Mouse (Mus musculus): Measurements from ENCODE around the gene Smurf1. TPM values are rescaled to one million over a fixed set of nuclear protein-coding genes. Genes with fewer than 3 reads are reported as not detected.

Smurf1 gene
- polyA plus RNA-seq (2015; fragmentation: Nextera tagmentation; extraction: Ambion mirVana), result 28.2 and 28.4 TPM in 2 replicates

- peak within 1 kb of the TSS; percentile 78 for H3K4me3 ChIP-seq
- H3K9ac ChIP-seq, result peak within 1 kb of the TSS; percentile 97
- H3K27ac ChIP-seq, result peak within 1 kb of the TSS; percentile 91
- H3K4me2 ChIP-seq, result peak within 1 kb of the TSS; percentile 58
- no peaks in the 10 kb centered on the region for H3K9me3 ChIP-seq
- no peaks in the 10 kb centered on the region for H3K36me3 ChIP-seq
- peaks cover 12% of the 10 kb centered on the region for H3K27me3 ChIP-seq
- H3K4me1 ChIP-seq (replicated peaks), result peaks cover 46% of the 10 kb centered on the region
- ATAC-seq (ENCODE audit: low FRiP score), result peak; percentile 75
- under 1% methylated on average over 88 of the region's 89 CpGs for WGBS
These were observed at the start of gene Smurf1 for GRCm38 (mm10) chr5:144965639-144966351. Smurf1 (minus strand) TSS chr5:144965847.

- 87% methylated on average over 1 of the region's 1 CpGs for WGBS
- no peak for ATAC-seq (ENCODE audit: low FRiP score)
- Histone ChIP-seq H3K27ac (no peak overlapping the region), H3K36me3 (no peaks in the 10 kb centered on the region), H3K4me3 (no peak overlapping the region), H3K4me1 (replicated peaks) (no peaks in the 10 kb centered on the region), H3K9ac (no peak overlapping the region), H3K27me3 (no peaks in the 10 kb centered on the region), H3K9me3 (no peaks in the 10 kb centered on the region), H3K4me2 (no peak overlapping the region)
These were observed 48.6 kb upstream of the Smurf1 start for GRCm38 (mm10) chr5:145014278-145014677.

GRCm38 (mm10) chr5:145008878-145009659 lies 43.4 kb upstream of the Smurf1 start:
- Histone ChIP-seq H3K4me2 (no peak overlapping the region), H3K36me3 (no peaks in the 10 kb centered on the region), H3K9me3 (no peaks in the 10 kb centered on the region), H3K27me3 (no peaks in the 10 kb centered on the region), H3K4me1 (replicated peaks) (no peaks in the 10 kb centered on the region), H3K4me3 (no peak overlapping the region), H3K9ac (no peak overlapping the region), H3K27ac (no peak overlapping the region)
- ATAC-seq (ENCODE audit: low FRiP score), result no peak
- 91% methylated on average over 15 of the region's 15 CpGs for WGBS

- no peak for ATAC-seq (ENCODE audit: low FRiP score)
- H3K9me3 ChIP-seq, result no peaks in the 10 kb centered on the region
- 84% methylated on average over 6 of the region's 6 CpGs for WGBS
- H3K36me3 ChIP-seq, result no peaks in the 10 kb centered on the region
- H3K9ac ChIP-seq, result no peak overlapping the region
- no peaks in the 10 kb centered on the region for H3K4me1 ChIP-seq (replicated peaks)
- no peak overlapping the region for H3K27ac ChIP-seq
- no peaks in the 10 kb centered on the region for H3K27me3 ChIP-seq
- no peak overlapping the region for H3K4me3 ChIP-seq
- no peak overlapping the region for H3K4me2 ChIP-seq
These were observed 39.9 kb upstream of the Smurf1 start for GRCm38 (mm10) chr5:145005596-145005995.

GRCm38 (mm10) chr5:145004495-145004894 lies 38.8 kb upstream of the Smurf1 start:
- no peaks in the 10 kb centered on the region for H3K9me3 ChIP-seq
- H3K9ac ChIP-seq, result no peak overlapping the region
- ATAC-seq (ENCODE audit: low FRiP score), result no peak
- no peak overlapping the region for H3K27ac ChIP-seq
- no peaks in the 10 kb centered on the region for H3K4me1 ChIP-seq (replicated peaks)
- WGBS, result 89% methylated on average over 9 of the region's 9 CpGs
- no peak overlapping the region for H3K4me2 ChIP-seq
- H3K27me3 ChIP-seq, result no peaks in the 10 kb centered on the region
- H3K4me3 ChIP-seq, result no peak overlapping the region
- H3K36me3 ChIP-seq, result no peaks in the 10 kb centered on the region

GRCm38 (mm10) chr5:145003362-145003761 lies 37.7 kb upstream of the Smurf1 start:
- H3K4me1 ChIP-seq (replicated peaks), result no peaks in the 10 kb centered on the region
- no peaks in the 10 kb centered on the region for H3K9me3 ChIP-seq
- no peaks in the 10 kb centered on the region for H3K36me3 ChIP-seq
- no peaks in the 10 kb centered on the region for H3K27me3 ChIP-seq
- H3K4me3 ChIP-seq, result no peak overlapping the region
- no peak for ATAC-seq (ENCODE audit: low FRiP score)
- no peak overlapping the region for H3K9ac ChIP-seq
- H3K4me2 ChIP-seq, result no peak overlapping the region
- WGBS, result 85% methylated on average over 3 of the region's 3 CpGs
- H3K27ac ChIP-seq, result no peak overlapping the region

- WGBS, result 34% methylated on average over 2 of the region's 2 CpGs
- H3K27me3 ChIP-seq, result no peaks in the 10 kb centered on the region
- H3K4me1 ChIP-seq (replicated peaks), result no peaks in the 10 kb centered on the region
- H3K27ac ChIP-seq, result no peak overlapping the region
- no peak overlapping the region for H3K4me3 ChIP-seq
- no peak for ATAC-seq (ENCODE audit: low FRiP score)
- H3K9me3 ChIP-seq, result no peaks in the 10 kb centered on the region
- no peaks in the 10 kb centered on the region for H3K36me3 ChIP-seq
- H3K9ac ChIP-seq, result no peak overlapping the region
- no peak overlapping the region for H3K4me2 ChIP-seq
These were observed 32.8 kb upstream of the Smurf1 start for GRCm38 (mm10) chr5:144998491-144998890.

- WGBS, result 84% methylated on average over 5 of the region's 5 CpGs
- no peak for ATAC-seq (ENCODE audit: low FRiP score)
- Histone ChIP-seq H3K4me2 (no peak overlapping the region), H3K9ac (no peak overlapping the region), H3K36me3 (no peaks in the 10 kb centered on the region), H3K27me3 (no peaks in the 10 kb centered on the region), H3K4me1 (replicated peaks) (no peaks in the 10 kb centered on the region), H3K9me3 (no peaks in the 10 kb centered on the region), H3K4me3 (no peak overlapping the region), H3K27ac (no peak overlapping the region)
These were observed 24.8 kb upstream of the Smurf1 start for GRCm38 (mm10) chr5:144990481-144990880.

- 36% methylated on average over 2 of the region's 2 CpGs for WGBS
- no peaks in the 10 kb centered on the region for H3K36me3 ChIP-seq
- no peak overlapping the region for H3K27ac ChIP-seq
- H3K4me1 ChIP-seq (replicated peaks), result no peaks in the 10 kb centered on the region
- no peak for ATAC-seq (ENCODE audit: low FRiP score)
- no peaks in the 10 kb centered on the region for H3K27me3 ChIP-seq
- no peak overlapping the region for H3K4me2 ChIP-seq
- H3K9ac ChIP-seq, result no peak overlapping the region
- H3K9me3 ChIP-seq, result no peaks in the 10 kb centered on the region
- H3K4me3 ChIP-seq, result no peak overlapping the region
These were observed 24.4 kb upstream of the Smurf1 start for GRCm38 (mm10) chr5:144990051-144990450.

GRCm38 (mm10) chr5:144989061-144989405 lies 23.4 kb upstream of the Smurf1 start:
- WGBS, result 86% methylated on average over 4 of the region's 4 CpGs
- Histone ChIP-seq H3K36me3 (no peaks in the 10 kb centered on the region), H3K4me3 (no peak overlapping the region), H3K27me3 (no peaks in the 10 kb centered on the region), H3K9me3 (0 out of 2 replicates have a peak, but pooled peaks cover 3% of the 10 kb centered on the region), H3K27ac (no peak overlapping the region), H3K4me1 (replicated peaks) (no peaks in the 10 kb centered on the region), H3K4me2 (no peak overlapping the region), H3K9ac (no peak overlapping the region)
- no peak for ATAC-seq (ENCODE audit: low FRiP score)

GRCm38 (mm10) chr5:144988340-144989060 lies 22.9 kb upstream of the Smurf1 start:
- H3K4me2 ChIP-seq, result no peak overlapping the region
- H3K27ac ChIP-seq, result no peak overlapping the region
- H3K4me3 ChIP-seq, result no peak overlapping the region
- H3K9ac ChIP-seq, result no peak overlapping the region
- no peaks in the 10 kb centered on the region for H3K36me3 ChIP-seq
- 58% methylated on average over 9 of the region's 9 CpGs for WGBS
- H3K27me3 ChIP-seq, result no peaks in the 10 kb centered on the region
- 0 out of 2 replicates have a peak, but pooled peaks cover 4% of the 10 kb centered on the region for H3K9me3 ChIP-seq
- ATAC-seq (ENCODE audit: low FRiP score), result peak; percentile 39; the same call in 1 of the 2 replicates
- no peaks in the 10 kb centered on the region for H3K4me1 ChIP-seq (replicated peaks)

- Histone ChIP-seq H3K9me3 (0 out of 2 replicates have a peak, but pooled peaks cover 9% of the 10 kb centered on the region), H3K27me3 (no peaks in the 10 kb centered on the region), H3K27ac (no peak overlapping the region), H3K4me1 (replicated peaks) (no peaks in the 10 kb centered on the region), H3K36me3 (no peaks in the 10 kb centered on the region), H3K9ac (no peak overlapping the region), H3K4me2 (no peak overlapping the region), H3K4me3 (no peak overlapping the region)
- no peak for ATAC-seq (ENCODE audit: low FRiP score)
- 95% methylated on average over 13 of the region's 13 CpGs for WGBS
These were observed 21.9 kb upstream of the Smurf1 start for GRCm38 (mm10) chr5:144987561-144987960.
